Mouse (Mus musculus) mouse trophoblast stem cell (cell line): ENCODE data around the gene Usp5.

ENCODE experiments used
- in situ Hi-C, 2 experiments: fragments of 300-500 bp; cut with MseI, MboI; formaldehyde crosslinking; loops; 2 replicates in 1 of 2; 3 replicates in 1 of 2; pipeline ENCODE4 v1.15.1; 2025

Gene Usp5

DNA sequence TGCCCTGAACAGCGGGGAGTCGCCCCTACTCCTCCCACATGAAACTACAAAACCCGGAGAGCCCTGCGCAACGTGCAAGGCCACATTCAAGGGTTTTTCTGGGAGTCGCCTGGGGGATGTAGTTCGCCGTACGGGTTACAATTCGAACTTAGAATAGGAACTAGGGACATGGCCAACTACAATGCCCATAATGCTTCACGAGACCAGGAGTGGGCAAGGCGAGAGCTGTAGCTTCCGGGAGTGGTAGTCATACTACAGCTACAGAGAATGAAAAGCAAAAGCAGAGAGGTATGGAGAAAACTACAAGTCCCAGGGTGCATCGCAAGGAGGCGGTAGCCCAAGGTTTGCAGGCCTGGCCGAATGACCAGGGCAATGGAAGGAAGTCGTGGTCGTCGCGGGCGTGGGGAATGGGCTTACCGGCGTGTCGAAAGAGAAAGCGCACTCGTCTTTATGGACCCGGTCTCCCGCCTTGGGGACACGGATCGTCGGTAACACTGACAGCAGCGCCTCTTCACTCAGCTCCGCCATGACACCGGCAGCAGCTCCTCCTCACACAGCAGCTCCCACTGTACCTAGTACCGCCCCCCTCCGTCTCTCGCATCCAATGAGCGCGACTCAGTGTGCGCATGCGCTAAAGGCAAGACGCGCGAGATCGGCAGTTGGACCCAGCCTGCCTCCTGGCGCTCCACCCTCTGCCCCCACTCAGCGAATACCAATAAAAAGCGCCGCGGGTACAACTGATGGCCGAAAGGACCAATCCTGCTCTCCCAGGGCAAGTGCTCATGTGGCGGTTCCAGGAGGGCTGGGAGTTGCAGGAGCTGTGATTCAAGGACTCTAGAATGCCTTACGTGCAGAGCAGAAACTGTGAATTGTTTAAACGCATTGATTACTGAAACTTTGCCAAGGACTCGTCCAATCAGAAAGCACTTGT is at the start of gene Usp5, which contains the start of gene Cdca3:
Usp5 (minus strand) TSS at position 617 of the 931 bp plus-strand sequence.
Cdca3 (plus strand) TSS at position 680 of the 931 bp plus-strand sequence.
- in situ Hi-C loops = no loop called here

DNA sequence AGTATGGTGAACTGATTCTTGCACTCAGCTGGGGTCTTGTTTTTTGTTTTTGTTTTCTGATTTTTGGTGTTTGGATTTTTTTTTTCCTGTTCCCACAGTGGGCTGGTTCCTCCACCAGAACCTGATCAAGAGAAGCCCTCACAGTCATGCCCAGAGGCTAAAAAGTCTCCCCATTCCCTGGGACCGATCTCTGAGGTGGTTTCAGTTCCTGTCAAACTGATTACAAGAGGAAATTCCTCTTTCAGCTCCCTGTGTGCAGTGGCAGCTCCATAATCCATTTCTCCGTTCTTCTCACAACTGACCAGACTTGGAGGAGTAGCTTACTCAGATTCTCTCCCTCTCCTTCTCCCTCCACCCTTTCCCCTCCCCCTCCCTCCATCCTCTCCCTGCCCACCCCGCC is 45.1 kb upstream of the Usp5 start:
- in situ Hi-C loops = no loop called here

DNA sequence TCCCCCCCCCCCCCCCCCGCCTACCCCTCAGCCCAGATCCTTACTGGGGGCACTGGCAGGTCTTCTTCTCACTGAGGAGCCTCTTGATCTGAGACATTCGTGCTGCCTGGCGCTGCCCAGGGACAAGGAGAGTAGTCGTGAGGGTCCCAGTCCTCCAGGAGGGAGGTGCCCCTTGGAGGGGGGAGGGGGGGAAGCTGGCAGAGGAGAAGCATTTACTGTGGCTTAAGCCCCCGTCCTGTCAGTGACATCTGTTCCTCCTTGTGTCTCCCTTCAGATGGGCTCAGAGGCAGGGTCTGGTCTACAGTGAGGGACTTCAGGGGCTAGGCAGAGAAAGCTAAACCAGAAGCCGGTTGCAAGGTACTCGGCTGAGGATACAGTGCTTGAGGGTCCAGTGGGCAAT is 37.3 kb upstream of the Usp5 start:
- in situ Hi-C loops = no loop called here

DNA sequence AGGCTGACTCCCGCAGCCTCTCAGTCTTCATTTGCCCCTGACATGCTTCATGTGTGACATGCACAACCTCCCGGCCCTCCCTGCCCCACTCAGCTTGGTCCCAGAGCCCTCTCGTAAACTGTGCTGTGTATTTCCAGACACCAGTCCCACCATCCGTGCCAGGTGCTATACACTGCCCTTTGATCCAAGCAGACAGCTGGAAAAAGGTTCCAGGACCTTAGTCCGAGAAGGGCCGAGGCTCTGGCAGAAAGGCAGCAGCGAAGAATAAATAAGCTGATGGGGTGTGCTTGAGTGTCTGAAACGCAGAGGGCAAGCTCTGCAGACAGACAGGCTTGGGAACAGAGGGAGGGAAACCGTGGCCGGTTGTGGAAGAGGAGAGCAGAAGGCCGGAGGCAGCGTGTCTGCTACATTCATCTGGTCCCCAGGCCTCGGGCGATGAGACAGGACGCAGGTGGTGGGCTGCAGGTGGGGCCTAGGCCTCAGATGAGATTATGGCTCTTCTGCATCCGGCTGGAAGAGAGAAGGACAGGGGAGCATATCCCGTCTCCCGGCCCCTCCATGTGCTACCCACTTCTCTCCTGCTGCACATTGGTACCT is 36.6 kb upstream of the Usp5 start:
- in situ Hi-C loops = no loop called here

DNA sequence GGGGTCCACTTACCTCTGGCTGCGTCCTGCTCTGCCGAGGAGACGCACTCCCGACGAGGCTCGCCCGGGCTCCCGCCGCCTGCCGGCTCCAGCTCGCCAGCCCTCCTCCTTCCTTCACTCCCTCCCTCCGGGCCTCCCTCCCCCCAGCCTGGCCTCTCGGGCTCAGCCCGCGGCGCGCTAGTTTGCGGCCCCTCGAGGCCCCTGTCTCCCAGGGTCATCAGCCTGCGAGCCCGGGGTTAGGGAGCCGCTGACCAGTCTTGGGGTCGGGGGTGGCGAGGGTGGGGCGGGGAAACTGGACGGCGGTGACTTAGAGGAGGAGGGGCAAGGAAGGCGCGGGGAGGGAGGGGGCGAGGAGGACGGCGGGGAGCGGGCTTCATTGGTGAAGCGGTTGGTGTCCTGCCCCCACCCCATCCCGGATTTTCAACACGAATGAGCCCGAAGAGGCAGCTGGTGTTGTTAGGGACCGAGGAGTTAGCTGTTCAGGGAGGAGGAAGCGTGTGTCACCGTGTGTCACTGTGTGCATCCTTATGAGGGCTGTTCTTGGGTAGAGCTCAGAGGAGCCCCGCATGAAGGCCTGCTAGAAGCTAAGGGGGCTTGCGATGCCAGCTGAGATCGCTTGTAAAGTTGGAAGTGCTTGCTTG is 34.5 kb upstream of the Usp5 start, which contains the start of gene Gpr162:
Gpr162 (minus strand) TSS at position 326 of the 641 bp plus-strand sequence.
- in situ Hi-C loops = no loop called here

DNA sequence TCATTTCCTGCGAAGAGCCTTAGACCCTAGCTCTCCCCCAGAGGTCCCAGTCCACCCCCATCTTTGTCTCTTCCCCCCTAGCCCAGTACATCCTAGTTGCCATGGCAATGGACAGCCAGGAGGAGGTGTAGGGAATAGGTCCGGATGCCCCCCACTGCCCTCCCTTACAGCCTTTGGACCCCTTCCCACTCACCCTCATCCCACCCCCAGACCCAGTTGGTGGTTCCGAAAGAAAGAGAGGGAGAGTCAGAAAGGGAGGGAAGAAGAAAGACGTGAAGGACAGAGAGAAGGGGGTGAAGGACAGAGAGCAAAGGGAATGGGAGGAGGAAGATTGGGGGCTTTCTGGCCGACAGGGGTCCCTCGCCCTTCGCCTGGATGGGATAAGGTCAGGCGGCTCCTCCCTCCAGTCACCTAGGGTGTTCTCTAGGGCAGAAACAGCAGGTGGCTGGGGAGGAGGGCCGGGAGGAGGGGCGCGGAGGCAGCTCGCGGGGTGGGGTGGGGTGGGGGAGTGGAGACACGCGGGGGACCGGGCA is 33.9 kb upstream of the Usp5 start:
- in situ Hi-C loops = no loop called here

DNA sequence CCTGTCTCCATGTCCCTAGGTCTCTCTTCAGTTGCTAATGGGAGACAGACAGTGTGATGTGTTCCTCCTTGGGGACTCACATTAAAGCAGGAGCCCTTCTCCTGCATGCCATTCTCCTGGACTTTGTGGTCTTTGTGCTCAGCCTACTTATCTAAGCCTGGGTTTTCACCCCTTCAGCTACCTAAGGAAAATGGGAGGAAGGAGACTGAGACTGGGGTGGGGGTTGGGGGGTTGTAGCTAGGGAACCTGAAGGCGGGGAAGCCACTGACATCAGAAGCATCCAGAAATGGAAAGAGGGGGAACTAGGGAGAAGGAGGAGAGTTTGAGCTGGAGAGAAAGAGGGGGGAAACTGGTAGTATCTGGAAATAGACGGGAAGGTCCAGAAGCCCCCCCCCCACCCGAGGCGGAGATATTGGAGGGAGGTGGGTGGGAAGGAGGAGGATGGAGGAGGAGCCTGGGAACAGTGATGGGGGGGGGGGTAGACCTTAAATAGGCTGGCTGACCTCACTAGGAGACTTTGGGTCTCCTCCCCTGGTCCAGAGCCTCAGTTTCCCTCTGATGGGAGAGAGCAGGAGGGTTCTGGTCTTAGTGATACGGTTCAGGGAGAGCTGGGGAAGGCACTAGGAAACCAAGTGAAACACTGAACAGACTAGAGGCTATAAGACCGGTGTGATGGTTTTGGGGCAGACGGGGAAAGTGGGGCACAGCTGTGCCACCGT is 33.3 kb upstream of the Usp5 start:
- in situ Hi-C loops = no loop called here

DNA sequence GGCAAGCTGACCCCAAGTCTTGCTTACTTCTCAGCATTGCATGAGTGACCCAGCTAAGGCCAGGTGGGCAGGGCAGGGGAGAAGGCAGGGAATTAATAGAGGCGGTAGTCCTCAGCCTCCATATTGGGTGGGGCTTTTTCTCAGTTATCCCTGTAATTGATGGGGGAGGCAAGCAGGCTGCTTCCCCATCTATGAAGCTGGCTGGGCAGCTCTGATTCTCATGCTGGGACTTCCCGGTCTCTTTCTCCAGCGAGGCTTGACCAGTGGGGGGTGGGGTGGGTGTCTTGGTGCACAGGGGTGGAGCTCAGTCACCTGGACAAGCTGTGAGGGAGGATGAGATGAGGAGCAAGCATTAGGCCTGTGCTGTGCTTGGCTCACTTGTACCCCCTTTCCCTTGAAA is 32.5 kb upstream of the Usp5 start:
- in situ Hi-C loops = no loop called here

DNA sequence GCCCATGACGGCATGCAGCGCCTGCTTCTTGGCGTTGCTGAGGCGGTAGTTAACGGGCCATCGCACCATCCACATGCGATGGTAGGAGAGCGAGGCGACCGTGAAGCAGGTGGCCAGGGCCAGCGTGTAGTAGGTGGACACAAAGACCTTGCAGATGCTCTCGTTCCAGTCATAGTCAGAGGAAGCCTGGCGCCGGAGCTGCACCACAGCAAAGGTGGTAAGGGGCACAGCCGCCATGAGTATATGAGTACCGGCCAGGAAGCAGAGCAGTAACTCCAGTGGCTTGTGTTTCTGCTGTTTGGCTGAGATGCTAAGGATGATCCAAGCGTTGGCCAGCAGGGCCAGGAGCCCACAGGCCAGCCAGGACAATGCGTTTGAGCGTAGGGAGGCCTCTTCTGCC is 32.0 kb upstream of the Usp5 start:
- in situ Hi-C loops = no loop called here

DNA sequence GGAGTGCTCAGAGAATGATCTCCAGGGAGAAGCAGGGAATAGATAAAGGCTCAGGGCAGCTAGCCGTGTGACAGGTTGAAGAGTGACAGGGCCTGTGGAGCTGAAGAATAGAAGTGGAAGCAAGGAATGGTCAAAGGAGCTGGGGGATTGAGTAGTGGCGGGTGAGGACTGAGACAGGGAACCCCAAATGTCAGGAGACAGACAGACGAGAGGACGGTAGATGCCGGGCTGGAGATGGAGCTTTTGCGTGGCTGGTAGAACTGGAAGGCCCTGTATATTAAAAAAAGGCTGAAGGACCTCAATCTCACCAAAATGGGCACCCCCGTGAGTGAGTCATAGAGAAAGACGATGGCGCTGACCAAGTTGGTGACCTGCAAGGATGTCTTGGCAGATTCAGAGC is 31.2 kb upstream of the Usp5 start:
- in situ Hi-C loops = no loop called here

DNA sequence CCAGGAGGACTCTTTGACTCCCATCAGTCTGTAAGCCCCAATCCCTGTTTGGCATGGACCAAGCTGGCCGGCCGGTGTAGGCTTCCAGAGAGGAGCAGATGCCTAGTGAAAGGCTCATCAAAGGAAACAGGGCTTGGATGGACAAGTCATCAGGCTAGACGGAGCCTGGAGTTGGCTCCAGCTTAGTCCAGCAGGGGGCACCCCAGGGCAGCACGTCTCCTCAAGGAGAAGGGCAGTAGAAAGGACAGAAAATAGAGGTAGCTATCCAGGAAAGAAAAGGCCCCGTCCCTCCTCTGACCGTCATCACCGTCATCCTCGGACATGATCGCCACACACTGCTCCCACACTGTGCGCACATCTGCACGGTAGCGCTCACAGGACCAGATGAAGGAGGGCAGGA is 30.4 kb upstream of the Usp5 start:
- in situ Hi-C loops = no loop called here

DNA sequence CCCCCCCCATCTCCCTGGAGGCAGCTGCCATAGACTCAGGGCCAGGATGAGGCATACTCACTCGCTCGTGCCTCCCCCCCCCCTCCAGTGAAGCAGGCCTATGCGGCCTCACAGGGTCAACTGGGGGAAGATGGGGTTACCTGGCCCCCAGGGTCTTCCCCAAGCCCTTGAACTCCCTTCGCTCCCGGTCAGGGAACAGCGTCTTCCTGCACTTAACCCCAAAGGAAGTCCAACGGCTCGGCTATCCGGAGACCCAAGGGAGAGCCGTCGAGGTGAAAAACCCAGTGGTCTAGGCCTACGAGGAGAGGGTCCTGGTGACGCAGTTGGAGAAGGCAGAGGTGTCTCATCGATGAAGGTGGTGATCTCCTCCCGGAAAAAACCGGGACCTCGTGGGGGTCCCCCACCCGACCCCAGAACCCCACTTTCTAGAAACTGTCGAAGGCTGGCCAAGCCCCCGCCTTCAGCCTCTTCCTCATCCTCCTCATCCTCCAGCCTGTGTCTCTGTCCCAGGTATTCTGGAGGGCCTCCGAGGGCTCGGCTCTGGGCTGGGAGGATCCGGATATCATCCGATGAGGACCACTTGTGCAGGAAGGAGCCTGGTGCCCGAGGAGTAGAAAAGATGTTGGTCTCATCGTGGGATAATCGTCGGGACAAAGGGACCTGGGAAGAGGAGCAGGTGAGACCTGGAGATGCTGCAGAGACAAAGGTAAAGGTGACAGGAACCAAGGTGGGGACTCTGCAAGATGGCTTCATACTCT is 29.5 kb upstream of the Usp5 start:
- in situ Hi-C loops = no loop called here

DNA sequence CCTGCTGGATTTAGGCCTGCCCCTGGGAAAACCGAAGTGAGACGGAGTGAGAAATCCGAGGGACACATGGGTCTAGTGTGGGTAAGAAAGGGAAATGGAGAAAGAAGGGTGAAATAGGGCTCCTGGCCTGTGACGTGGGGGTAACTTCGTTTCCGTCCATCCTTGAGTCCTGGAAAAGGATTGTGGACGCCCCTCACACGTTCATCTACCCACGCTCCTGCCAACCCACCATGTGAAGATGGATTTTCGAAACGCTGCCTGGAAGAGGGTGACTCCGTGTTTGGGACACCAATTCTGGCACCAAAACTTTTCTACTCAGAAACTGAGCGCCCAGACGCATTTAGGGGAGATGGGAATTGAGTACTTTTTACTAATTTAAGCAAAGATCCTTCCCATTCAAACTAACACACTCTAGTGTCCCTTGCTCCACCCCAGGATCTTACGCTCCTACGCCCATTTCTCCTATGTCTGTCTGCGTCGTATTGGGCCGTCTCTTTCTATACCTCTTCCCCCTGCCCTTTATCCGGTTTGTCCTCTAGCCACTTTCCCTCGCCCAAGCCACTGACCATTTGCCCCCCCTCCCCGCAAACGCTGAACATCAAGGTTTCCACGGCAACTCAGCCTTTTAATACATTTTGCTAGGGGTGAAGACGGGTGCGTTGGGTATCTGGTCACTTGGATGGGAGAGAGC is 28.7 kb upstream of the Usp5 start:
- in situ Hi-C loops = no loop called here

DNA sequence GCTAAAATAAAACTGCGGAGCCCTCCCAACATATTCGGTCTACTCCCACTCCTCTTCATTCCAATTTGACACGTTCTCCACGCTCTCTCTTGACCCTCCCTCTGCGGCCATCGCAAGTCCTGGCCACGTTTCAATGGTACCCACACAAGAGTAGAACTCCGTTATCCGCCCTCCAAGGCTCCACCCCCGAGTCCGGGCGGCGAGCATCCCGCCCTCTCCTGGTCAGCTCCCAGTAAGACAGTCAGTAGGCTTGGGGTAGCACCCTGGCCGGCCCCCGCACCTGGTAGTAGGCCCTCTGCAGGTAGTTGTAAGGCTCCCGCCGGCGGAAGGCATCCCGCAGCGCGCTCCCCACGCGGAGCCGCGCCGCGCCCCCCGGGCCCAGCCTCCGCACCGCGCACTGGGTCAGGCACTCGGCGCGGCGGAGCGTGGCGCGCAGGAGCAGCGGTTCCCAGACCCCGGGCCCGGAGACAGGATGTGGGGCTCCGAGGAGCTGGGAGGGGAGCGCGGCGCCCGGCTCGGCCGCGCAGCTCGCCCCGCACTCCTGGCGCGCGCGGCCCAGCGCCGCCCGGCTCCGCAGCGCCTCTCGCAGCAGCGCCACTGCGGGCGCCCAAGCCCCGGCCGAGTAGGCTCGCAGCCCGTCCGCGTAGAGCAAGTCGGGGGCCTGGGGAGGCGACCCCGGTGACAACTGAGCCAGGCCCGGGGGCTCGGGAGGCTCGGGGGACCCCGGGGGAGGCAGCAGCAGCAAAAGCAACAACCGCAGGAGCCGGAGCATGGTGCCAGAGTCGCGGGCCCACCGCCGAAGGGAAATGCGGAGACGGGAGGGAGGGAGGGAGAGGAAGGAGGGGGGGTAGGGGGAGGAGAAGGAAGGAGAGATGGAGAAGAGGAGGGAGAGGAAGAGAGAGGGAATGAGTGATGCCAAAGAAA is 27.9 kb upstream of the Usp5 start, which contains the start of gene P3h3:
P3h3 (minus strand) TSS at position 837 of the 924 bp plus-strand sequence.
- in situ Hi-C loops = no loop called here

DNA sequence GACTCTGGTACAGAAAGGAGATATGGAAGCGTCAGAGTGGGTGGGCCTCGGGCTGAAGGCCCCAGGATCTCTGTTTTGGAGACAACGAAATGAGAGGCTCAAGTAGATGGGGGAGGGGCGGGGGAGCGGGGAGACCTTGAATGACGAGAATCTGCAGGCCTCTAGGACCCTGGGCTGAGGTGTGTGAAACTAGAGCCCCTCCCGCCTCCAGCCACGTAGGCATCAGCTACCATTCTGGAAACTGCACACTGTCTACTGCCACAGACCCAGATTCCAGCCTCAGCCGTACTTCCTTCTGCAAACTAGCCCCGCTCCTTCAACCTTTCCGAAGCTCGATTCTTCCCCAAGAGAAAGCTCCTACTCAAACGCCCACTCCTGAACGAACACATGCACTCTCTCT is 27.0 kb upstream of the Usp5 start:
- in situ Hi-C loops = no loop called here

DNA sequence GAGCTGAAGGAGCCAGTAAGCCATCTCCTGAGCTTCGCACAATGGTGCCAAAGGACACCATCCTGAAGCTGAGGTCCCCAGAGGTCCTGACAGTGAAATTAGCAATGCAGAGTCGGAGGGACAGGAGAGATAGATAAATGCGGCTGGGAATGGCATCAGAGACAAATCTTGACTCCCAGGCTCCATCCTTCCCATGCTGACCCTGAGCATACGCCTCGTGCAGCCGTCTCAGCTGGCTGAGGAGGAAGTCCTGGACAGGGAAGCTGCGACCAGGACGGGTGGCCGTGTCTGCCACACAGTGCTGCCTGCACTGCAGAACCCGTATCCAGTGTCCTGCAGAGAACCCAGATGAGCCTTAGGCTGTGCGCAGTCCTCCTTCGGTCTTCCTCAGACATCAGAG is 25.4 kb upstream of the Usp5 start:
- in situ Hi-C loops = no loop called here

DNA sequence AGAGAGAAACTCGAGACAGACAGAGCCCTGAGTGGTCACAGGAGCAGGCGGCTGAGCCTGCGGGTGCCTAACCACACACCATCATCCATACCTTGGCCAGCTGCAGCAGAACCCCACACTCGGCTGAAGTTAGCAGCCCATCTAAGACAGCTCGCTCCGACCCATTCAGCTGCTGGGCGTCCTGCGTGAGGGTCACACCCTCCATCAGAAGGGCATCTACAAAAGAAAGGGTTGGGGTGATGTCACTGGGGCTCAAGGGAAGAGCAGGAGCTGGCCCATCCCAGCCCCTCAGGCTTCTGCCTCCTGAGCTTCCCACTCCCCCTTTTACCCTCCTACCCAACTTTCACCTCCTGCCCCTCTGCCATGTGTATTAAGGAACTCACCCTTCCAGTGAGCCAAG is 21.3 kb upstream of the Usp5 start:
- in situ Hi-C loops = no loop called here

DNA sequence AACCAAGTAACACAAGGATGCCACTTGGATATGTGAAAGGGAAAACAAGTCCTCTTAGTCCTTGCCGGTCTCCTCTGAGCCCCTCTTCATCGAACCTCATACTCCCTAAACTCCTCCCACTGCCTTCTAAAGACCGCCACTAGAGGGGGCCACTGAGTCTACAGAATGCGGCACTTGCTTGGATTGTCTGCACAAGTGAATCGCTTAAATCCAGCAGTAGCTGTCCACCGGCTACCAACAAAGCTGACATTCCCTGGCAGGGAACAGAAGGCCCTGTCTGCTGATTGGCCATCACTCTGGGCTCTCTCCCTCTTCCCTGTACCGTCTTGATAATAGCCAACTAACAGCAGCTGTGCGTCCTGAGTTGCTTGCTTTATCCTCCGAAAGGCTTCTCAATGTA is 18.0 kb upstream of the Usp5 start:
- in situ Hi-C loops = no loop called here
